Mouse (Mus musculus) layer of hippocampus, adult 9-10 months (tissue): Measurements from ENCODE around the gene Eya3.
A peak's percentile ranks its signal among the peaks of the same experiment; 100 is the strongest.
"Not testable (repeated sequence)": the region's sequence is repeated elsewhere in the genome, so short reads cannot be mapped to it uniquely, and the experiment has no call there.

Source experiments
- DNase-seq: peaks from one replicate; pipeline ENCODE4 v3.0.0; 2022; ENCODE audit warnings: low spot score

The Eya3 gene

GRCm38 (mm10) chr4:132743992-132744911 is 105.5 kb downstream of the Eya3 start:
- DNase-seq = peak; percentile 58

- no peak for DNase-seq
Observed at GRCm38 (mm10) chr4:132746911-132747517, 108.2 kb downstream of the Eya3 start.

- DNase-seq = no peak
Observed at GRCm38 (mm10) chr4:132747664-132748259, 109.0 kb downstream of the Eya3 start.

GRCm38 (mm10) chr4:132748778-132749177 is 110.0 kb downstream of the Eya3 start:
- no peak for DNase-seq

GRCm38 (mm10) chr4:132749258-132749982 is 110.6 kb downstream of the Eya3 start:
- no peak for DNase-seq

- no peak for DNase-seq
Observed at GRCm38 (mm10) chr4:132752992-132753391, 114.2 kb downstream of the Eya3 start.

GRCm38 (mm10) chr4:132756974-132757373 is 118.2 kb downstream of the Eya3 start, which contains the start of gene Smpdl3b:
TSS of gene Smpdl3b (minus strand) at chr4:132757252.
- no peak for DNase-seq

GRCm38 (mm10) chr4:132757633-132758351 is 119.0 kb downstream of the Eya3 start:
- no peak for DNase-seq

- no peak for DNase-seq
Observed at GRCm38 (mm10) chr4:132760296-132760695, 121.5 kb downstream of the Eya3 start.

- no peak for DNase-seq
Observed at GRCm38 (mm10) chr4:132762602-132763001, 123.8 kb downstream of the Eya3 start.

GRCm38 (mm10) chr4:132763125-132763524 is 124.3 kb downstream of the Eya3 start:
- not testable (repeated sequence) for DNase-seq

GRCm38 (mm10) chr4:132767914-132768876 is 129.4 kb downstream of the Eya3 start, which contains the start of gene Rpa2:
TSS of gene Rpa2 (plus strand) at chr4:132768332.
- peak; percentile 99 for DNase-seq

GRCm38 (mm10) chr4:132771776-132772175 is 133.0 kb downstream of the Eya3 start:
- no peak for DNase-seq
